Mouse (Mus musculus): ENCODE measurements around the gene Fbll1. TPM values are rescaled to one million over a fixed set of nuclear protein-coding genes. Genes with fewer than 3 reads are reported as not detected.
A peak's percentile ranks its signal among the peaks of the same experiment; 100 is the strongest.

The Fbll1 gene
- total RNA-seq, 2 experiments from 2014 or later, result not detected

DNA sequence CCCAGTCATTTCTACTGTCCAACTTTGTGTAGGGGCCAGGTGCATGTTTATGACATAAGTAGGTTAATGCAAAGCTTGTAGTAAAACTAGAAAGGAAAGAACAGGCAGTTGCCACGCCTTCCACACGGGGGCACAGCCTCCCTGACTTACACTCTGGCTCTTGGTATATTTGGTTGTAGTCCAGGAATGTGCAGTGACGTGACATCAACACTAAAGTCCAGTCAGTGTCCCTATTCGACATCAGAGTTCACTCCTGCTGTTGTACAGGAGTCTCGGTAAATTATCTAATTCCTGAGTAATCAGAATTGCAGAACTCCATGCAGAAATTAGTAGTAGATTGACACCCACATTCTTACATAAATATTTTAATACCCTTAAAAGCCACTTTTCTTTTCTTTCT lies 15.6 kb downstream of the Fbll1 start:
- DNase-seq, result no peak

GRCm38 (mm10) chr11:35782444-35782843 lies 16.2 kb downstream of the Fbll1 start:
- no peak for DNase-seq

GRCm38 (mm10) chr11:35780336-35780735 lies 18.3 kb downstream of the Fbll1 start:
- no peak for DNase-seq

- no peak for DNase-seq
Observed at GRCm38 (mm10) chr11:35776452-35776851, 22.2 kb downstream of the Fbll1 start.

DNA sequence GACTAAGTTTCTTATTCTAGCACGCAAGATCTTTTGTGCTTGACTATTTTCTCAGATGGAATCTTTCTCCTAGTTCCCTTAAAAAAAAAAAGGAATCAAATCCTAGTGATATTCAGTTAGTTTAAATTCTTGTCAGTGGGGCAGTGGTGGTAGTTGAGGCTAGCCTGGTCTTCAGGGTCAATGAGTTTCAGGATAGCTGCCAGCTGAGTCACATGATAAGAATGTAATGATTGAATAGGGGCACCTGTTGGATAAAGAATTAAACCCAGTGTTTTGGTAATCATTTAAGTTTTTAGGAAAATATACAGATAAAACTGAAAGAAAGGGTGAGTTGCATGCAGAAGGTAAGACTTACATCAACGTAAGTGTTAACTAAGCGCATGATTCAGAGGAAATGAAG lies 23.1 kb downstream of the Fbll1 start:
- DNase-seq, result no peak

DNA sequence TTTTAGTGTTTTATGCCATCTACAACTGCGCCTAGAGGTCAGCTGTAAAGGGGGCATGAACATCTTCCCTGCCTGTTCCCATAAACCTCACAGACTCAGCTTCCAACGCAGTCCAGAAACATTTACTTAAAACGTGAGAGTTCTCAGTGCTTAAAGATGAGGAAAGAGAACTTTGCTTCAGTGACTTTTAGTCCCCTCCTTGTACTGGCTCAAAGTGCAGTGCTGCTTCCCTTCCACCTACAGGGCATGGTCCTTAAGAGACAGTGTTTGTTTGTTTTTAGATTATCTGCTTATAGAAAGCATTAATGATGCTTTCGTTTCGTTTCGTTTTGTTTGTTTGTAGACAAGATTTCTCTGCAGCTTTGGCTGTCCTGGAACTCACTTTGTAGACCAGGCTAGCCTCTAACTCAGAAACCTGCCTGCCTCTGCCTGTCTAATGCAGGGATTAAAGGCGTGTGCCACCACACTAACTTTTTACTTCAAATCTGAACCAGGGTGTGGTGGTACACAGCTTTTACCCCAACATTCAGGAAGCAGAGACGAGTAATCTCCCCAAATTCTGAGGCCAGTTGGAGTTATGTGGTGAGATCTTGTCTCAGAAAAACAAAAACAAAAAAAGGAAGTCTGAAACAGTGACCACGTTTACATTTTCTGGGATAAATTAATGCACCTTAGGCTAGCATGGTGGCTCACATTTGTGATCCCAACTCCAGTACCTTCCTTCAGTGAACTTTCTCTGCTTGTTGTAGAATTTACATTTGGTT lies 27.8 kb downstream of the Fbll1 start:
- DNase-seq, result no peak

- peak; percentile 75 for DNase-seq
Observed at GRCm38 (mm10) chr11:35769746-35770437, 28.8 kb downstream of the Fbll1 start.

DNA sequence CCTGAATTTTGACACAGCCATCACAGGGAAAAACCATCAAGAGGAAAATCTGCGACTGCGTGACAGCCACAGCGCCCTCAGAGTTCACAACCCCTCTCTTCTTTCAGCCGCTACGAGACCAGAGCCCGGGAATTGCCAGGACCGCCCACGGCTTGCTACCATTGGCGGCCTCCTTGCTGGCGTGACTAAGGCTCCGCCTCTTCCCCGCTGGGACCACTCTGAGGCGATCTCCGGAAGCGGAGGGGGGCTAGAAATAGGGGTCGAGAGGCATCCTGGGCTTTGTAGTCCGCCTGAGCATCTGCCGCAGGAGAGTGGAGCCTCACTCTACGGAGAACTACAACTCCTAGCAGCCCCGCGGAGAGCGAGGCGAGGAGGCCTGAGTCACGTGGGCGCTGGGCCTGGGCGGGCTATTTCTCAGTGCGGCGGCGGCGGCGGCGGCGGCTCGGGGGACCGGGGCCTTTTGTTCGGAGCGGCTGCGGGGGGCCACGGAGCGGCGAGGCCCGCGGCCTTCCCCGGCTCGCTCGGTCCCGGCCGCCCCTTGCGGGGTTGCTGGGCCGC lies 29.4 kb downstream of the Fbll1 start, which contains the start of gene Pank3:
TSS of gene Pank3 (plus strand) at position 297 of the 558 bp plus-strand sequence.
- peak; percentile 99 for DNase-seq

- DNase-seq, result no peak
Observed at GRCm38 (mm10) chr11:35766845-35767244, 31.8 kb downstream of the Fbll1 start.

GRCm38 (mm10) chr11:35760627-35761003 lies 38.1 kb downstream of the Fbll1 start:
- no peak for DNase-seq

- no peak for DNase-seq
Observed at GRCm38 (mm10) chr11:35760001-35760626, 38.6 kb downstream of the Fbll1 start.

- no peak for DNase-seq
Observed at GRCm38 (mm10) chr11:35756411-35757303, 42.0 kb downstream of the Fbll1 start.

DNA sequence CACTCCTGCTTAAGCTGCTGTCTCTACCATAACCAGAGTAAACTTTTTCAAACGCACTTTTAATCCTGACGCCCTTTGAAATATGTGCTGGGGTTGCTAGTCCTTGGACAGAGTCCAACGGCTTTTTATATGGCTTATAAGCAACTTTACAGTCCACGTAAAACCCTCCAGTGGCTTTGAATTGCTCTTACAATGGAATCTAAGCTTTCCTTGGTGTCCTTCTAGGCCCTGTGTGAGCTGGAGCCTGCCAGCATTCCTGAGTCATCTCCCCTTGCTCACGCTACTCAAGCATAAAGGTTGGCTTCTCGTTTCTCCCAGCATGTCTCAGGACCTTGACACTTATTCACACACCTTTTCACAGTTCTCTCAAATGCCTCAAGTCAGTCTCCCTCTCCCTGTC lies 43.1 kb downstream of the Fbll1 start:
- DNase-seq, result no peak

DNA sequence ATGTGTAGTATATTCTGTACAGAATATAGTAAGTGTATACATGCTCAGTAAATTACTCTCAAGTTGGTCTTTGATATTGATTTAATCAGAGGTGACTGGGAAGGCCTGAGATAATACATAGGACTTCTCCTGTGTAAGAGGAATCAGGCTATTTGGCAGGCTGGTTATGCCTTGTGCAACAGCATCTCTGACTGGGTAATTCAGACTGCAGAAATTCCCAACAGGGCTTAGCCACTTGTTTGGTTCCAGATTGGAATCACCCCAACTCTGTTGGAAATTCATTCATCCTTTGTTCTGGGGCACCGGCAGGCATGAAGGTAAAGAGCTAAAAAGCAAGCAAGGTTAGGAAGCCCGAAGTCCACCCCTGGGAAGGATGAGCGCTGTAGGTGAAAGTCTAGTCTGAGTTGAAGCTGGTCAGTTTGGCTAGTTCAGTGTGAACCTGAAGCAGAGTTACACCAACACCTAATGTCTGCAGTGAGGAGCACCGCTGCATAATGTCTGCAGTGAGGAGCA lies 43.7 kb downstream of the Fbll1 start:
- DNase-seq, result no peak

DNA sequence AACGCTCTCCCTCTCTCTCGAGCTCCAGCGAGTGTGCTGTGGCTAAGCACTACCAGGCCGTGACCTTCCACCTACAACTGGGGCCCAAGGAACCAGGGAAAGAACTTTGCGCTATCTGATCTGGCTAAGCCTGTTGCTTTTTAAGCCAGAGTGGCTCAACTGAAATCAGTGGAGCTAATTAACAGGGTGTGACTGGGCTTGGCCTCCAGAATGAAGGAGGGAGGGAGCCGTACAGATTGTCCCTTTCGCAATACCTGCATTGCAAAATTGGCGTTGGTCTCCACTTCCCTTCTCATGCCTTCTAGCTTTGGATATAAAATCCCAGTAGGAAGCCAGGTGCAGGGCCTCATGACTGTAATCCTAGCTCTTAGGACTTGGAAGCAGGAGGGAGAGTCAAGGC lies 48.1 kb downstream of the Fbll1 start:
- peak; percentile 80 for DNase-seq

Small RNAs within 50 kb of the gene (microRNA-seq; reads per million reads assigned to microRNA genes)
- 0.74 to 1.1 reads per million in 2 experiments for gene Mir103-1 (ENCODE audit: borderline replicate concordance in 2 of 2)

Other genes starting within 250 kb of the Fbll1 start
- 10 to 100 TPM; 19.7 to 22.8 TPM for gene Pank3, start 29.4 kb downstream of the Fbll1 start, total RNA-seq (2021)
- 10 to 100 TPM; 42.9 to 47.6 TPM for gene Rars, start 35.6 kb upstream of the Fbll1 start, total RNA-seq (2021)
- gene Wwc1, start 181.6 kb upstream of the Fbll1 start, total RNA-seq (2021), result under 1 TPM in 1 of 2 experiments, not detected in 1; 0.32 TPM

Measured in gastrocnemius, postnatal 25 days (tissue).